Mouse (Mus musculus) forebrain, postnatal 0 days (tissue): Measurements from ENCODE around the gene Abca7. TPM values are rescaled to one million over a fixed set of nuclear protein-coding genes. Genes with fewer than 3 reads are reported as not detected.

Experiments used
- ATAC-seq: fragments of 200-750 bp; cut with Nextera tagmentation; 2 replicates; pipeline ENCODE4 v1.8.0; 2017; ENCODE audit warnings: mild to moderate bottlenecking, moderate library complexity
- DNase-seq: peaks from one replicate; pipeline ENCODE4 v3.0.0-alpha.2; 2015
- H3K27ac ChIP-seq: fragments of 300-500 bp; sonication (generic); 2 replicates; pipeline ENCODE4 v1.5.1; 2014; ENCODE audit warnings: low read depth, mild to moderate bottlenecking, antibody characterized with exemption, low read length, moderate library complexity, mixed read lengths
- H3K27me3 ChIP-seq: fragments of 300-500 bp; sonication (generic); 2 replicates; pipeline ENCODE4 v1.6.1; 2014; ENCODE audit warnings: mild to moderate bottlenecking, low read length, mixed read lengths; ENCODE audit not compliant: insufficient read depth
- H3K36me3 ChIP-seq: fragments of 300-500 bp; sonication (generic); 2 replicates; pipeline ENCODE4 v1.6.1; 2014; ENCODE audit warnings: mild to moderate bottlenecking, moderate library complexity; ENCODE audit not compliant: insufficient read depth
- H3K4me1 ChIP-seq: fragments of 300-500 bp; sonication (generic); 2 replicates; pipeline ENCODE4 v1.6.1; 2014; ENCODE audit warnings: antibody characterized with exemption; ENCODE audit not compliant: insufficient read depth
- H3K4me2 ChIP-seq: fragments of 300-500 bp; sonication (generic); 2 replicates; pipeline ENCODE4 v1.6.1; 2014; ENCODE audit warnings: low read depth, mild to moderate bottlenecking, moderate library complexity
- H3K4me3 ChIP-seq: fragments of 300-500 bp; sonication (generic); 2 replicates; pipeline ENCODE4 v1.5.1; 2014; ENCODE audit warnings: low read depth, low read length, mixed read lengths
- H3K9ac ChIP-seq: fragments of 300-500 bp; sonication (generic); 2 replicates; pipeline ENCODE4 v1.6.1; 2014; ENCODE audit warnings: mild to moderate bottlenecking
- H3K9me3 ChIP-seq: fragments of 300-500 bp; sonication (generic); 2 replicates; pipeline ENCODE4 v1.6.1; 2016; ENCODE audit warnings: low read length
- CTCF ChIP-seq: sonication (generic); IDR thresholded peaks from 2 replicates; pipeline ENCODE4 v1.5.1; 2016; ENCODE audit warnings: antibody characterized with exemption, control low read depth, low read depth
- WGBS: fragments of 180-500 bp; shearing (Covaris S2); extraction: QIAGEN DNeasy Blood & Tissue Kit; methylation state at CpG from one replicate; pipeline ENCODE4 v1.1.7; 2014; 5-methylcytosine and 5-hydroxymethylcytosine counted together
- polyA plus RNA-seq: library from polyadenylated mRNA; unstranded; fragments of >200 nt; fragmentation: Nextera tagmentation; extraction: Ambion mirVana; gene quantifications from 2 replicates; pipeline ENCODE4 v1.2.1, GENCODE M21; 2015
- total RNA-seq: library from RNA; depleted of rRNA; stranded (reverse); fragments of >200 nt; gene quantifications from 2 replicates; pipeline ENCODE4 v1.2.3, GENCODE M21; 2014

Abca7 gene
- total and polyA plus RNA-seq, 2 experiments from 2014 or later = 1.1 to 6.1 TPM

DNA sequence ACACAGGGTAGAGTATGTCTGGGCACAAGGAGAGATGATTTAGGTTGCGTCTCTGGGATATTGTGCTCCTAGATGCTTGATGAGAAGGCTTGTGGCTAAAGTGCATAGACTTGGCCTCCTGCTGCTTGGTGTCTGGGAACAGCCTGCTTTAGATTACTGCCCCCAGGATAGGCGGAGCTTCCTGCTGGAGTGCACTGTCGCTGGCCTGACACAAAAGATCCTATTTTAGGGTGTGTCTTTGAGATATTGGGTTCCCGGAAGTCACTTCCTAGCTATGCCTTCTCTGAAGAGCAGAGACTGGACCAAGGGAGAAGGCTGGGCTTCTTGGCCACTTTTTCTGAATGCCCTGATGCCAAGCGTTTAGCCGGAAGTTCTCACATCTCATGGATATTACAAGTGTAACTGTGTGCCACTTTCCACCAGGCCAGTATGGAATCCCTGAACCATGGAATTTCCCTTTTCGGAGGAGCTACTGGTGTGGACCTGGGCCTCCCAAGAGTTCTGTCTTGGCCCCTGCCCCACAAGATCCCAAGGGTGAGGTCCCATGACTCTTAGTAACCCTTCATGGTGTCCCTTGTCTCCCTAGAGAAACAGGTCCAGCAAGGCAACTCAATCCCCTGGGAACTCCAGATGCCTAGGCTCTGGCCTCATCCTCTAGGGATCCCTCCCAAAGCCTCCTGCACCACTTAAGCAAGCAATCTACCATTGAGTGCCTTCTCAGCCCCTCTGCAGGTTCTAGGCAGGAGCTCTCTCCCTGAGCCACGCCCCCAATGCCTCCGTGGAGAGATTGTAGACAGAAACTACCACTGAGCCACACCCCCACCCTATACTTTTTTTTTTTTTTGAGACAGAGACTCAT lies 7.3 kb downstream of the Abca7 start:
- TF ChIP-seq CTCF = no peak
- ATAC-seq = no peak
- H3K4me3 ChIP-seq = no peak overlapping the region
- H3K27ac ChIP-seq = no peak overlapping the region
- H3K27me3 ChIP-seq = peaks cover 9% of the 10 kb centered on the region; the same call in 1 of the 2 replicates
- no peaks in the 10 kb centered on the region for H3K4me1 ChIP-seq
- H3K36me3 ChIP-seq = no peaks in the 10 kb centered on the region
- DNase-seq = no peak
- H3K9ac ChIP-seq = no peak overlapping the region
- WGBS = 64% methylated on average over 9 of the region's 9 CpGs
- no peak overlapping the region for H3K4me2 ChIP-seq
- no peaks in the 10 kb centered on the region for H3K9me3 ChIP-seq

DNA sequence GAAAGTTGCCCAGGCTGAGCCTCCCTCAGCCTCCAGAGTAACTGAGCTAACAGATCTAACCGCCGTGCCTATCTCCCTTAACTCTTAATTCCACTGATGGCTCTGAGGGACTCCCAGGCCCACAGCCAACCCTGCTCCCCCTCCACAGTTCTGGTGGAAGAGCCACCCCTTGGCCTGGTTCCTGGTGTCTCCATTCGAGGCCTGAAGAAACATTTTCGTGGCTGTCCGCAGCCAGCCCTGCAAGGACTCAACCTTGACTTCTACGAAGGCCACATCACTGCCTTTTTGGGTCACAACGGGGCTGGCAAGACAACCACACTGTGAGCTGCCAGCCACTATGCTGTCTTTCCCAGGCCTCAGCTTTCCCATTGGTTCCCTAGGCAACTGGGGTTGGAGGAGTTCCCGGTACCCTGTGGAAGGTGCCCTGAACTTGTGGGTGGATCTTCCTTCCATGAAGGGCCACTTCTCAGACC lies 8.0 kb downstream of the Abca7 start:
- no peak overlapping the region for H3K4me2 ChIP-seq
- no peak overlapping the region for H3K9ac ChIP-seq
- H3K9me3 ChIP-seq = no peaks in the 10 kb centered on the region
- H3K4me3 ChIP-seq = no peak overlapping the region
- 88% methylated on average over 8 of the region's 8 CpGs for WGBS
- H3K27ac ChIP-seq = no peak overlapping the region
- no peak for TF ChIP-seq CTCF
- H3K27me3 ChIP-seq = peaks cover 9% of the 10 kb centered on the region; the same call in 1 of the 2 replicates
- H3K4me1 ChIP-seq = no peaks in the 10 kb centered on the region
- ATAC-seq (no peak), DNase-seq (no peak)
- no peaks in the 10 kb centered on the region for H3K36me3 ChIP-seq

- ATAC-seq (no peak), DNase-seq (no peak)
- Histone ChIP-seq H3K9me3 (peaks cover 13% of the 10 kb centered on the region; the same call in 1 of the 2 replicates), H3K27ac (no peak overlapping the region), H3K4me3 (no peak overlapping the region), H3K9ac (no peak overlapping the region), H3K36me3 (no peaks in the 10 kb centered on the region), H3K4me1 (no peaks in the 10 kb centered on the region), H3K4me2 (no peak overlapping the region), H3K27me3 (peaks cover 19% of the 10 kb centered on the region)
- 90% methylated on average over 6 of the region's 6 CpGs for WGBS
- no peak for TF ChIP-seq CTCF
Observed at GRCm38 (mm10) chr10:80011740-80012139, 15.4 kb downstream of the Abca7 start.

DNA sequence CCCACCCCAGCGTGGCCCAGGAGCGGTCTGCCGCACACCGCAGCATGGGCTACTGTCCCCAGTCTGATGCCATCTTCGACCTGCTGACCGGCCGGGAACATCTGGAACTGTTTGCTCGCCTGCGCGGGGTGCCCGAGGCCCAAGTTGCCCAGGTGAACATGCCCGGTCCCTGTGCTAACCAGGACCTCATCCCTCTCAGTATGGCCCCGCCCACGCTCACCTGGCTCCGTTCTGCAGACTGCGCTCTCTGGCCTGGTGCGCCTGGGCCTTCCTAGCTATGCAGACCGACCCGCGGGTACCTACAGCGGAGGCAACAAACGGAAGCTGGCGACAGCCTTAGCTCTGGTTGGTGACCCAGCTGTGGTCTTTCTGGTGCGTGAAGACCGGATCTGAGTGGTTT lies 17.3 kb downstream of the Abca7 start:
- no peaks in the 10 kb centered on the region for H3K36me3 ChIP-seq
- no peak for ATAC-seq
- H3K9ac ChIP-seq = no peak overlapping the region
- WGBS = 32% methylated on average over 25 of the region's 25 CpGs
- no peak for DNase-seq
- no peak overlapping the region for H3K4me2 ChIP-seq
- H3K9me3 ChIP-seq = peaks cover 13% of the 10 kb centered on the region; the same call in 1 of the 2 replicates
- H3K27ac ChIP-seq = no peak overlapping the region
- no peak for TF ChIP-seq CTCF
- no peaks in the 10 kb centered on the region for H3K4me1 ChIP-seq
- peaks cover 20% of the 10 kb centered on the region for H3K27me3 ChIP-seq
- H3K4me3 ChIP-seq = no peak overlapping the region

DNA sequence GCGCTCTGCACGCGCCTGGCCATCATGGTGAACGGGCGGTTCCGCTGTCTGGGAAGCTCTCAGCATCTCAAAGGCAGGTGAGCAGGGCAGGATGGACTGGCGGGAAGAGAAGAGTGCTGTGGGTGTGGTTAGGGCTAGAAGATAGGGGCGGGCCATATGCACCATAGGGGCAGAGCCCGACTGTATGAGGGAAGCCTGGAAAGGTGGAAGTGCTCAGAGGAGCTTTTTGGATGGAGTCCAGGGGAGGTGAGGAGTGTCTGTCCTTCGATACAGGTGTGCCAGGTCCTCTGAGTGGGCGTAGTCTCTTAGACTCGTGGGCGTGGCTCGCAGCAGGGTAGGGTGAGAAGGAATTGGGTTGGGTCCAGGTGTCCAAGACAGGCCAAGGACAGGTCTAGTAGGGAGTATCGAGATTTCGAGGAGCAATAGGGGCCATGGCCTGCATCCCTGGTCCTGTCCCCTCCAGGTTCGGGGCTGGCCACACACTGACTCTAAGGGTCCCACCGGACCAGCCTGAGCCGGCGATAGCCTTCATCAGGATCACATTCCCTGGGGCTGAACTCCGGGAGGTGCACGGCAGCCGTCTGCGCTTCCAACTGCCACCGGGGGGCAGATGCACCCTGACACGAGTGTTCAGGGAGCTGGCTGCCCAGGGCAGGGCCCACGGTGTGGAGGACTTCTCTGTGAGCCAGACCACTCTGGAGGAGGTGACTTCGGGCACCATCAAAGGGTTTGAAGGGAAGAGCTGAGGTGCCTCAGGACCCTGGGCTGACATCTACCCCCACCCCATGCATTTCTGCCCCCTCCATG lies 18.4 kb downstream of the Abca7 start:
- Histone ChIP-seq H3K36me3 (no peaks in the 10 kb centered on the region), H3K4me3 (no peak overlapping the region), H3K27me3 (peaks cover 25% of the 10 kb centered on the region), H3K4me1 (no peaks in the 10 kb centered on the region), H3K27ac (no peak overlapping the region), H3K4me2 (no peak overlapping the region), H3K9me3 (peaks cover 13% of the 10 kb centered on the region; the same call in 1 of the 2 replicates), H3K9ac (no peak overlapping the region)
- ATAC-seq (no peak), DNase-seq (no peak)
- TF ChIP-seq CTCF = no peak
- 25% methylated on average over 28 of the region's 28 CpGs for WGBS

DNA sequence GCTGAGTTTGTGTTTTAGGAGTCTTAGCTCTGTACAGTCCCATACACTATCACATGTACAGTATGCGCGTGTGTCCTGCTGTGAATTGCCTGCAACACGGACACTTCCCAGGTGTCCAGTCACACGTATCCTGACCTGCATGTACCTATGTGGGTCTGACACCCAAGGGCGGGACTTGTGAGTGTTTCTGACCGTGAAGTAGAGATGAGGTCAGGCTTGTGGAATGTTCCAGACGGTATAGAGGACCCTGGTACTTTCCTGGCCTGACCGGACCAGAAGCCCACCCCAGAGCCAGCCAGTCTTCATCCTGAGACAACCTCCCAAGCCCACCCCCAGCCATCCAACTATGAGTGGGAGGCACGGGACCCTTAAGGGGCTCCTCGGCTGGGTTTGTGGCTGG lies 19.3 kb downstream of the Abca7 start:
- Histone ChIP-seq H3K27me3 (peaks cover 30% of the 10 kb centered on the region), H3K36me3 (no peaks in the 10 kb centered on the region), H3K4me2 (no peak overlapping the region), H3K4me1 (no peaks in the 10 kb centered on the region), H3K9ac (no peak overlapping the region), H3K9me3 (peaks cover 7% of the 10 kb centered on the region; the same call in 1 of the 2 replicates), H3K4me3 (no peak overlapping the region), H3K27ac (no peak overlapping the region)
- no peak for DNase-seq
- TF ChIP-seq CTCF = no peak
- no peak for ATAC-seq
- WGBS = 84% methylated on average over 10 of the region's 10 CpGs
